Mouse (Mus musculus) hindbrain, postnatal 0 days (tissue): ENCODE data around the gene S1pr2. TPM values are rescaled to one million over a fixed set of nuclear protein-coding genes. Genes with fewer than 3 reads are reported as not detected.

ENCODE experiments used
- ATAC-seq: fragments of 200-750 bp; cut with Nextera tagmentation; 2 replicates; pipeline ENCODE4 v1.8.0; 2017; ENCODE audit warnings: mild to moderate bottlenecking, moderate TSS enrichment, moderate library complexity
- DNase-seq: peaks from one replicate; pipeline ENCODE4 v3.0.0-alpha.2; 2015; ENCODE audit warnings: low spot score
- H3K27ac ChIP-seq: fragments of 300-500 bp; sonication (generic); 2 replicates; pipeline ENCODE4 v1.5.1; 2014; ENCODE audit warnings: mild to moderate bottlenecking
- H3K27me3 ChIP-seq: fragments of 300-500 bp; sonication (generic); 2 replicates; pipeline ENCODE4 v1.6.1; 2014; ENCODE audit warnings: low read length, mixed read lengths; ENCODE audit not compliant: insufficient read depth
- H3K36me3 ChIP-seq: fragments of 300-500 bp; sonication (generic); 2 replicates; pipeline ENCODE4 v1.6.1; 2014; ENCODE audit warnings: low read length, mixed read lengths; ENCODE audit not compliant: insufficient read depth
- H3K4me1 ChIP-seq: fragments of 300-500 bp; sonication (generic); 2 replicates; pipeline ENCODE4 v1.6.1; 2014; ENCODE audit warnings: antibody characterized with exemption, low read length, mixed read lengths; ENCODE audit not compliant: insufficient read depth
- H3K4me2 ChIP-seq: fragments of 300-500 bp; sonication (generic); 2 replicates; pipeline ENCODE4 v1.6.1; 2014; ENCODE audit warnings: low read depth, mild to moderate bottlenecking, low read length, moderate library complexity, mixed read lengths
- H3K4me3 ChIP-seq: fragments of 300-500 bp; sonication (generic); 2 replicates; pipeline ENCODE4 v1.5.1; 2014; ENCODE audit warnings: low read length
- H3K9ac ChIP-seq: fragments of 300-500 bp; sonication (generic); replicated peaks from 2 replicates; pipeline ENCODE4 v1.6.1; 2014; ENCODE audit warnings: mild to moderate bottlenecking, low read length, moderate library complexity, mixed read lengths
- H3K9me3 ChIP-seq: fragments of 300-500 bp; sonication (generic); 2 replicates; pipeline ENCODE4 v1.6.1; 2016; ENCODE audit warnings: low read length, mixed read lengths
- CTCF ChIP-seq: IDR thresholded peaks from 2 replicates; pipeline ENCODE4 v1.5.1; 2016; ENCODE audit warnings: antibody characterized with exemption, control low read depth, low read depth
- WGBS: fragments of 180-500 bp; shearing (Covaris S2); extraction: QIAGEN DNeasy Blood & Tissue Kit; methylation state at CpG from one replicate; pipeline ENCODE4 v1.1.7; 2014; 5-methylcytosine and 5-hydroxymethylcytosine counted together
- polyA plus RNA-seq: library from polyadenylated mRNA; unstranded; fragments of >200 nt; fragmentation: Nextera tagmentation; extraction: Ambion mirVana; gene quantifications from 2 replicates; pipeline ENCODE4 v1.2.1, GENCODE M21; 2015
- total RNA-seq: library from RNA; depleted of rRNA; stranded (reverse); fragments of >200 nt; gene quantifications from 2 replicates; pipeline ENCODE4 v1.2.3, GENCODE M21; 2014

S1pr2 gene
- total and polyA plus RNA-seq, 2 experiments from 2014 or later = 6.0 to 8.5 TPM

GRCm38 (mm10) chr9:20976961-20977689 lies 544 bp upstream of the S1pr2 start:
- peaks cover 16% of the 10 kb centered on the region for H3K4me1 ChIP-seq
- H3K4me3 ChIP-seq = peak overlapping the region; percentile 71
- H3K9ac ChIP-seq = peak overlapping the region; percentile 61
- H3K27me3 ChIP-seq = no peaks in the 10 kb centered on the region
- ATAC-seq = no peak
- WGBS = 3% methylated on average over 4 of the region's 4 CpGs
- peak overlapping the region; percentile 100 for H3K4me2 ChIP-seq
- H3K27ac ChIP-seq = no peak overlapping the region
- DNase-seq = no peak
- no peaks in the 10 kb centered on the region for H3K9me3 ChIP-seq
- peak; percentile 11; the same call in 1 of the 2 replicates for TF ChIP-seq CTCF
- no peaks in the 10 kb centered on the region for H3K36me3 ChIP-seq

- peak overlapping the region; percentile 17; the same call in 1 of the 2 replicates for H3K27ac ChIP-seq
Measured at GRCm38 (mm10) chr9:20975431-20976215, 958 bp downstream of the S1pr2 start.

GRCm38 (mm10) chr9:20973682-20974075 lies 2.9 kb downstream of the S1pr2 start:
- DNase-seq = no peak
- WGBS = 64% methylated on average over 6 of the region's 6 CpGs
- no peak overlapping the region for H3K4me3 ChIP-seq
- TF ChIP-seq CTCF = no peak
- no peak overlapping the region for H3K27ac ChIP-seq
- peaks cover 16% of the 10 kb centered on the region for H3K4me1 ChIP-seq
- no peaks in the 10 kb centered on the region for H3K27me3 ChIP-seq
- no peak overlapping the region; the same call in 1 of the 2 replicates for H3K9ac ChIP-seq
- H3K9me3 ChIP-seq = no peaks in the 10 kb centered on the region
- no peak for ATAC-seq
- H3K4me2 ChIP-seq = no peak overlapping the region
- H3K36me3 ChIP-seq = no peaks in the 10 kb centered on the region

More at GRCm38 (mm10) chr9:20975431-20976215, 958 bp downstream of the S1pr2 start:
- Histone ChIP-seq H3K4me3 (peak overlapping the region; percentile 71), H3K27me3 (no peaks in the 10 kb centered on the region), H3K4me2 (peak overlapping the region; percentile 100), H3K36me3 (no peaks in the 10 kb centered on the region), H3K9me3 (no peaks in the 10 kb centered on the region), H3K9ac (peak overlapping the region; percentile 61), H3K4me1 (peaks cover 16% of the 10 kb centered on the region)
- under 1% methylated on average over 45 of the region's 45 CpGs for WGBS
- DNase-seq = peak; percentile 54
- ATAC-seq = no peak
- no peak for TF ChIP-seq CTCF

GRCm38 (mm10) chr9:20973001-20973681 lies 3.4 kb downstream of the S1pr2 start:
- H3K4me2 ChIP-seq = no peak overlapping the region; the same call in 1 of the 2 replicates

GRCm38 (mm10) chr9:20972141-20972992 lies 4.2 kb downstream of the S1pr2 start:
- Histone ChIP-seq H3K4me2 (peak overlapping the region; percentile 36), H3K4me3 (no peak overlapping the region), H3K9ac (peak overlapping the region; percentile 38; the same call in 1 of the 2 replicates), H3K27ac (peak overlapping the region; percentile 69), H3K9me3 (no peaks in the 10 kb centered on the region), H3K27me3 (no peaks in the 10 kb centered on the region), H3K4me1 (peaks cover 16% of the 10 kb centered on the region), H3K36me3 (no peaks in the 10 kb centered on the region; the same call in 1 of the 2 replicates)
- TF ChIP-seq CTCF = no peak
- WGBS = 26% methylated on average over 28 of the region's 28 CpGs
- DNase-seq (peak; percentile 42), ATAC-seq (peak; percentile 73)

More at GRCm38 (mm10) chr9:20973001-20973681, 3.4 kb downstream of the S1pr2 start:
- WGBS = 87% methylated on average over 4 of the region's 4 CpGs
- Histone ChIP-seq H3K9ac (peak overlapping the region; percentile 38), H3K4me3 (no peak overlapping the region), H3K36me3 (no peaks in the 10 kb centered on the region), H3K9me3 (no peaks in the 10 kb centered on the region), H3K27ac (peak overlapping the region; percentile 69; the same call in 1 of the 2 replicates), H3K4me1 (peaks cover 16% of the 10 kb centered on the region), H3K27me3 (no peaks in the 10 kb centered on the region)
- TF ChIP-seq CTCF = no peak
- ATAC-seq = no peak
- DNase-seq = no peak
